Mouse (Mus musculus): ENCODE measurements at regions not wholly inside any gene's neighbourhood (a gene's known extent, or its start where the extent isn't known, plus 50 kb on each side); places are given as distances from the start of the nearest gene placed in this dataset.

- DNase-seq: no peak
- H3K27me3 ChIP-seq (ENCODE audit: control insufficient read depth, insufficient read depth, low read length): no peaks in the 10 kb centered on the region
- H3K4me1 ChIP-seq (replicated peaks; ENCODE audit: control insufficient read depth, insufficient read depth, low read length): no peaks in the 10 kb centered on the region
- H3K27ac ChIP-seq (ENCODE audit: control insufficient read depth, insufficient read depth, low read length): no peak overlapping the region
- WGBS: 83% methylated on average over 2 of the region's 2 CpGs
- H3K36me3 ChIP-seq (ENCODE audit: control insufficient read depth, insufficient read depth, low read length): no peaks in the 10 kb centered on the region
- TF ChIP-seq CTCF (IDR thresholded peaks at IDR 0.05; ENCODE audit: borderline replicate concordance, control insufficient read depth, extremely low read depth, insufficient read depth, low read length, poor library complexity): no peak
- no peak for TF ChIP-seq POLR2A (IDR thresholded peaks at IDR 0.05; ENCODE audit: control insufficient read depth, extremely low read depth, insufficient read depth, low read length, poor library complexity)
- H3K4me3 ChIP-seq (ENCODE audit: control insufficient read depth, insufficient read depth, low read length): no peak overlapping the region
Observed at GRCm38 (mm10) chr12:109772543-109772942, 172.4 kb upstream of the Rtl1 start.

- H3K4me1 ChIP-seq (replicated peaks; ENCODE audit: control insufficient read depth, insufficient read depth, low read length): no peaks in the 10 kb centered on the region
- no peak for DNase-seq
- 93% methylated on average over 3 of the region's 3 CpGs for WGBS
- no peaks in the 10 kb centered on the region for H3K36me3 ChIP-seq (ENCODE audit: control insufficient read depth, insufficient read depth, low read length)
- no peak for TF ChIP-seq POLR2A (IDR thresholded peaks at IDR 0.05; ENCODE audit: control insufficient read depth, extremely low read depth, insufficient read depth, low read length, poor library complexity)
- TF ChIP-seq CTCF (IDR thresholded peaks at IDR 0.05; ENCODE audit: borderline replicate concordance, control insufficient read depth, extremely low read depth, insufficient read depth, low read length, poor library complexity): no peak
- H3K27ac ChIP-seq (ENCODE audit: control insufficient read depth, insufficient read depth, low read length): no peak overlapping the region
- no peak overlapping the region for H3K4me3 ChIP-seq (ENCODE audit: control insufficient read depth, insufficient read depth, low read length)
- H3K27me3 ChIP-seq (ENCODE audit: control insufficient read depth, insufficient read depth, low read length): no peaks in the 10 kb centered on the region
Observed at GRCm38 (mm10) chr12:109773909-109774313, 173.8 kb upstream of the Rtl1 start.

GRCm38 (mm10) chr12:109798846-109799245, 198.7 kb upstream of the Rtl1 start:
- Histone ChIP-seq H3K27ac (ENCODE audit: control insufficient read depth, insufficient read depth, low read length) (no peak overlapping the region), H3K27me3 (ENCODE audit: control insufficient read depth, insufficient read depth, low read length) (no peaks in the 10 kb centered on the region)
- WGBS: 82% methylated on average over 3 of the region's 3 CpGs

GRCm38 (mm10) chr12:109799395-109799794, 199.3 kb upstream of the Rtl1 start:
- Histone ChIP-seq H3K27ac (ENCODE audit: control insufficient read depth, insufficient read depth, low read length) (no peak overlapping the region), H3K27me3 (ENCODE audit: control insufficient read depth, insufficient read depth, low read length) (no peaks in the 10 kb centered on the region), H3K36me3 (ENCODE audit: control insufficient read depth, insufficient read depth, low read length) (no peaks in the 10 kb centered on the region), H3K4me3 (ENCODE audit: control insufficient read depth, insufficient read depth, low read length) (no peak overlapping the region), H3K4me1 (replicated peaks; ENCODE audit: control insufficient read depth, insufficient read depth, low read length) (no peaks in the 10 kb centered on the region)
- WGBS: 69% methylated on average over 1 of the region's 1 CpGs
- DNase-seq: no peak
- TF ChIP-seq CTCF (IDR thresholded peaks at IDR 0.05; ENCODE audit: borderline replicate concordance, control insufficient read depth, extremely low read depth, insufficient read depth, low read length, poor library complexity) (no peak), POLR2A (IDR thresholded peaks at IDR 0.05; ENCODE audit: control insufficient read depth, extremely low read depth, insufficient read depth, low read length, poor library complexity) (no peak)

More at GRCm38 (mm10) chr12:109798846-109799245, 198.7 kb upstream of the Rtl1 start:
- Histone ChIP-seq H3K36me3 (ENCODE audit: control insufficient read depth, insufficient read depth, low read length) (no peaks in the 10 kb centered on the region), H3K4me1 (replicated peaks; ENCODE audit: control insufficient read depth, insufficient read depth, low read length) (no peaks in the 10 kb centered on the region), H3K4me3 (ENCODE audit: control insufficient read depth, insufficient read depth, low read length) (no peak overlapping the region)
- DNase-seq: no peak
- TF ChIP-seq POLR2A (IDR thresholded peaks at IDR 0.05; ENCODE audit: control insufficient read depth, extremely low read depth, insufficient read depth, low read length, poor library complexity) (no peak), CTCF (IDR thresholded peaks at IDR 0.05; ENCODE audit: borderline replicate concordance, control insufficient read depth, extremely low read depth, insufficient read depth, low read length, poor library complexity) (no peak)

GRCm38 (mm10) chr12:109827241-109827915, 227.2 kb upstream of the Rtl1 start:
- TF ChIP-seq CTCF (IDR thresholded peaks at IDR 0.05; ENCODE audit: borderline replicate concordance, control insufficient read depth, extremely low read depth, insufficient read depth, low read length, poor library complexity) (no peak), POLR2A (IDR thresholded peaks at IDR 0.05; ENCODE audit: control insufficient read depth, extremely low read depth, insufficient read depth, low read length, poor library complexity) (no peak)
- DNase-seq: no peak
- WGBS: 90% methylated on average over 10 of the region's 10 CpGs

DNA sequence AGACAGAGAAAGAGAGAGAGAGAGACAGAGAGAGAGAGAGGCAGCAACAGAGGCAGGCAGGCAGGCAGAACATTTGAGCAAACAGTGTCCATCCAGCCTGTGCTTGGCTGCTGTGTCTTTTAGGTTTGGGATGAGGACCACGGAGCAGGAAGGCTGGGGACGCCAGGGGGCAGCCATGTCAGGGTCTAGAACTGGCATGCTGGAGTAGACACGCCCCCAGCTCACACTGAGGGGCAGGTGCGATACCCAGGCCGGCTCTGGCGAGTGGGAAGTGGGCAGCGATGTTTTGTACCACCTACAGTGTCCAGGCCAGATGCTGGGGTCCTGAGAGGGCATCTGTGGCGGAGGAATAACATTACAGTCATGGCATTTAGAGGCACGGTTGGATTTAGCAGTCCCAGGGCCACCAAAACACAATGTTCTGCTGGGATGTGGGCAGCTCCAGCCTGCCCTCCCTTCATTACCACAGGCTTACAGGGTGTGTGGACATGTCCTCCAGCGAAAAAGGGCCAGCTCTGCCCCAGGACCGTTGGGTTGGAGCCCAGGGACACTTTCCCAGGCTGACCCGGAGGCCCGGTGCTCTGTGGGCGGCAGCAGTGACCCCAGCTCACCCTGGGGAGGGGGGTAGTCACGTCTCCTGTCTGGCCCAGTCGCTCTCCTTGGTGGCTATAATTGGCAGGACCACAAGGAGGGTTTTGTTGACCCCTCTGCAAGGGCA, 230.3 kb upstream of the Rtl1 start:
- H3K4me1 ChIP-seq (replicated peaks; ENCODE audit: control insufficient read depth, insufficient read depth, low read length): no peaks in the 10 kb centered on the region
- H3K27ac ChIP-seq (ENCODE audit: control insufficient read depth, insufficient read depth, low read length): no peak overlapping the region
- H3K36me3 ChIP-seq (ENCODE audit: control insufficient read depth, insufficient read depth, low read length): no peaks in the 10 kb centered on the region
- no peaks in the 10 kb centered on the region for H3K27me3 ChIP-seq (ENCODE audit: control insufficient read depth, insufficient read depth, low read length)
- no peak overlapping the region for H3K4me3 ChIP-seq (ENCODE audit: control insufficient read depth, insufficient read depth, low read length)
- WGBS: 52% methylated on average over 16 of the region's 16 CpGs
- no peak for TF ChIP-seq POLR2A (IDR thresholded peaks at IDR 0.05; ENCODE audit: control insufficient read depth, extremely low read depth, insufficient read depth, low read length, poor library complexity)
- TF ChIP-seq CTCF (IDR thresholded peaks at IDR 0.05; ENCODE audit: borderline replicate concordance, control insufficient read depth, extremely low read depth, insufficient read depth, low read length, poor library complexity): no peak
- no peak for DNase-seq

More at GRCm38 (mm10) chr12:109827241-109827915, 227.2 kb upstream of the Rtl1 start:
- Histone ChIP-seq H3K4me3 (ENCODE audit: control insufficient read depth, insufficient read depth, low read length) (no peak overlapping the region), H3K27me3 (ENCODE audit: control insufficient read depth, insufficient read depth, low read length) (no peaks in the 10 kb centered on the region), H3K4me1 (replicated peaks; ENCODE audit: control insufficient read depth, insufficient read depth, low read length) (no peaks in the 10 kb centered on the region), H3K36me3 (ENCODE audit: control insufficient read depth, insufficient read depth, low read length) (no peaks in the 10 kb centered on the region), H3K27ac (ENCODE audit: control insufficient read depth, insufficient read depth, low read length) (no peak overlapping the region)

Measured in thymus, adult 2 months (tissue).